Mouse (Mus musculus) heart, postnatal 10 days (tissue): ENCODE results near the gene B4galt3. TPM values are rescaled to one million over a fixed set of nuclear protein-coding genes. Genes with fewer than 3 reads are reported as not detected.

Source experiments
- DNase-seq, 2 experiments: peaks; one replicate each; pipeline ENCODE4 v3.0.0; 2021
- intact Hi-C: fragments of 180-260 bp; cut with DNase I; formaldehyde crosslinking; loops from one replicate; pipeline ENCODE4 v1.15.1; 2025
- total RNA-seq, 2 experiments: library from RNA; stranded (reverse); gene quantifications; 2 replicates each; pipeline ENCODE4 v1.2.3; 2021

B4galt3 gene
- total RNA-seq, 2 experiments from 2014 or later: 28.0 to 28.6 TPM

DNA sequence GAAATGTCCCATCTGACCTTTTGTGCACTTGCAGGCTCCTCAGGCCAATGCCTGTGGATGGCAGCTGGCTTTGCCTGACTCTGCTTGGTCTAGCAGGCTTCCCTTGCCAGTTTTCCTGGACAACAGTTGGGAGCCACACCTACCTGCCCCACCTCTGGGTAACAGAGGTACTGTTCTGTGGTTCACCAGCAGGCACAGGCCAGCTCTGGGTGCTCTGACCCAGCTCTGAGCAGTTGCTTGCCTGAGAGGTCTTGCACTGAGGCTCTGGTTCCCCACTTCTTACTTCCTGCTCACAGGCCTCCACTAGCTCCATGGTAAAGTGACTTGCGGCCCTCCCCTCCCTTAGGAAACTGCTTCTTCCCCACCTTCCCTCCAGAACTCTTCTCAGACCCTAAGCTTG is 51.9 kb downstream of the B4galt3 start:
- intact Hi-C loops: no loop called here
- no peak for DNase-seq

DNA sequence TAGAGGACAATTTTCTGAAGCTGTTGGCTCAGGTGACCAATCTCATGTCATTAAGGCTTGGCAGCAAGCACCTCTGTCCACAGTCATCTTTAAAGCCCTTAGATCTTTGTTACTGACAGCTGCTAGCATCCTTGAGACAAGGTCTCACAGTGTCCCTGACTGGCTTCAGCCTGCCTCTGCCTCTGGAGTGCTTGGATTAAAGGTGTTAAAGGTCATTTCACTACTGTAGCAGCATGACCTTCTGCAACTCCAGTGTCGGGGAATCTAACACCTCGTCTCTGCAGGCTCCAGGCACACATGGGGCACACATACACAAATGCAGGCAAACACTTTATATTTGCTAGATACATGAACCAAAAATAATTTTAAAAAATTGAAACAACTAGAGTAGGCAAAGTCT is 55.4 kb downstream of the B4galt3 start:
- DNase-seq: no peak
- intact Hi-C loops: no loop called here

Other genes with a start within 250 kb of the B4galt3 start
- 1 to 10 TPM; 7.4 to 8.9 TPM for gene Fcgr3, start 205.4 kb upstream of the B4galt3 start, total RNA-seq
- 1 to 10 TPM in 1 of 2 experiments, under 1 TPM in 1; 0.67 to 1.6 TPM for gene Cfap126, start 156.4 kb upstream of the B4galt3 start, total RNA-seq
- 1,000 to 10,000 TPM in 1 of 2 experiments, 100 to 1,000 TPM in 1; 973 to 1,003 TPM for gene Sdhc, start 119.7 kb upstream of the B4galt3 start, total RNA-seq
- 10 to 100 TPM; 11.0 to 18.1 TPM for gene Mpz, start 119.6 kb upstream of the B4galt3 start, total RNA-seq
- 100 to 1,000 TPM; 136 to 146 TPM for gene Pcp4l1, start 74.1 kb upstream of the B4galt3 start, total RNA-seq
- not detected for gene Nr1i3, start 56.4 kb upstream of the B4galt3 start, total RNA-seq
- gene Tomm40l, start 47.8 kb upstream of the B4galt3 start, total RNA-seq: 10 to 100 TPM; 88.9 to 95.9 TPM
- 1 to 10 TPM; 2.3 to 4.2 TPM for gene Apoa2, start 45.3 kb upstream of the B4galt3 start, total RNA-seq
- 1 to 10 TPM; 9.0 to 9.6 TPM for gene Fcer1g, start 36.0 kb upstream of the B4galt3 start, total RNA-seq
- gene Adamts4, start 19.9 kb upstream of the B4galt3 start, total RNA-seq: 1 to 10 TPM; 5.1 to 7.8 TPM
- gene Ndufs2, start 18.9 kb upstream of the B4galt3 start, total RNA-seq: 1,000 to 10,000 TPM; 1,054 to 1,076 TPM
- 10 to 100 TPM; 20.7 to 21.4 TPM for gene Ppox, start 10.9 kb downstream of the B4galt3 start, total RNA-seq
- 10 to 100 TPM; 20.7 to 26.8 TPM for gene Usp21, start 17.7 kb downstream of the B4galt3 start, total RNA-seq
- gene Ufc1, start 24.7 kb downstream of the B4galt3 start, total RNA-seq: 100 to 1,000 TPM; 101 to 112 TPM
- 10 to 100 TPM; 23.6 to 26.3 TPM for gene Dedd, start 58.8 kb downstream of the B4galt3 start, total RNA-seq
- 10 to 100 TPM; 20.9 to 22.1 TPM for gene Nit1, start 75.3 kb downstream of the B4galt3 start, total RNA-seq
- gene Pfdn2, start 75.3 kb downstream of the B4galt3 start, total RNA-seq: 10 to 100 TPM; 73.4 to 73.9 TPM
- gene Klhdc9, start 90.5 kb downstream of the B4galt3 start, total RNA-seq: under 1 TPM; 0.60 to 0.65 TPM
- gene Nectin4, start 99.8 kb downstream of the B4galt3 start, total RNA-seq: under 1 TPM in 1 of 2 experiments, not detected in 1; 0.22 TPM
- gene Arhgap30, start 118.6 kb downstream of the B4galt3 start, total RNA-seq: 1 to 10 TPM; 2.1 to 2.5 TPM
- gene Usf1, start 141.0 kb downstream of the B4galt3 start, total RNA-seq: 10 to 100 TPM; 50.4 to 51.3 TPM
- 1 to 10 TPM; 1.6 TPM for gene Tstd1, start 148.5 kb downstream of the B4galt3 start, total RNA-seq
- gene F11r, start 167.2 kb downstream of the B4galt3 start, total RNA-seq: 10 to 100 TPM; 59.4 to 65.1 TPM
- 1 to 10 TPM; 4.4 to 4.5 TPM for gene Alyref2, start 233.2 kb downstream of the B4galt3 start, total RNA-seq